In genomic region chr9:115559521-115559920, GRCm38 (mm10) we compare ENCODE assay signal across 35 mouse cellular contexts.
"Had no signal": no experiment of that assay in that cellular context is flagged by ENCODE, and none has a peak within 500 bp of the region (broad histone marks: within the 10 kb centered on the region; RNA-seq: fewer than 3 reads in every experiment).

No protein-coding gene starts in this region.

- H3K4me3 ChIP-seq: heart, embryonic 12.5 days; heart, embryonic 13.5 days; heart, embryonic 15.5 days; hindbrain, embryonic 10.5 days; hindbrain, embryonic 12.5 days; hindbrain, embryonic 13.5 days; hindbrain, embryonic 15.5 days; intestine, embryonic 15.5 days; kidney, embryonic 15.5 days; layer of hippocampus, adult 2 months; left cerebral cortex, adult 2 months had no signal

- H3K4me1 ChIP-seq: heart, embryonic 12.5 days; heart, embryonic 13.5 days; hindbrain, embryonic 10.5 days; hindbrain, embryonic 12.5 days had no signal

- H3K9ac ChIP-seq: heart, embryonic 12.5 days; heart, embryonic 13.5 days; heart, embryonic 15.5 days; hindbrain, embryonic 12.5 days; hindbrain, embryonic 13.5 days; hindbrain, embryonic 14.5 days; hindbrain, embryonic 15.5 days; intestine, embryonic 15.5 days; kidney, embryonic 15.5 days had no signal

- DNase-seq: heart, postnatal 10 days; heart, postnatal 14 days; heart, postnatal 36 days; heart, postnatal 4 days; kidney, adult 11 months; kidney, adult 18-20 months; kidney, adult 2 months; kidney, adult 8-10 months; kidney, adult 9 months; kidney, postnatal 10 days; kidney, postnatal 14 days; kidney, postnatal 25 days; kidney, postnatal 36 days; kidney, postnatal 4 days; layer of hippocampus, adult 9-11 months; layer of hippocampus, postnatal 36 days had no signal

- H3K27me3 ChIP-seq: heart, embryonic 12.5 days; heart, embryonic 13.5 days; heart, embryonic 15.5 days; hindbrain, embryonic 12.5 days; hindbrain, embryonic 13.5 days; hindbrain, embryonic 15.5 days; intestine, embryonic 15.5 days; kidney, embryonic 15.5 days had no signal

- H3K4me2 ChIP-seq: heart, embryonic 11.5 days; heart, embryonic 12.5 days; heart, embryonic 13.5 days; heart, embryonic 15.5 days; hindbrain, embryonic 12.5 days; hindbrain, embryonic 13.5 days; hindbrain, embryonic 14.5 days; hindbrain, embryonic 15.5 days; intestine, embryonic 15.5 days; kidney, embryonic 15.5 days had no signal

- H3K9me3 ChIP-seq: heart, embryonic 12.5 days; heart, embryonic 15.5 days; hindbrain, embryonic 13.5 days; hindbrain, embryonic 15.5 days; intestine, embryonic 15.5 days; kidney, embryonic 15.5 days had no signal

- H3K36me3 ChIP-seq: heart, embryonic 12.5 days; heart, embryonic 13.5 days; heart, embryonic 15.5 days; hindbrain, embryonic 10.5 days; hindbrain, embryonic 12.5 days; hindbrain, embryonic 13.5 days; hindbrain, embryonic 15.5 days; intestine, embryonic 15.5 days; kidney, embryonic 15.5 days had no signal

- ATAC-seq: hindbrain, embryonic 16.5 days; hindbrain, postnatal 0 days; inflammation-experienced regulatory T-cells, adult 6 months; intestine, embryonic 15.5 days; intestine, embryonic 16.5 days; intestine, postnatal 0 days had no signal

- H3K27ac ChIP-seq: heart, embryonic 13.5 days; heart, embryonic 15.5 days; hindbrain, embryonic 10.5 days; hindbrain, embryonic 12.5 days; hindbrain, embryonic 13.5 days; hindbrain, embryonic 14.5 days; hindbrain, embryonic 15.5 days; hindbrain, postnatal 0 days; intestine, embryonic 15.5 days; kidney, embryonic 15.5 days; kidney, postnatal 0 days; layer of hippocampus, adult 2 months; left cerebral cortex, adult 2 months had no signal
